Mouse (Mus musculus) bone marrow macrophage, adult 2 months (primary cell): ENCODE results near the gene Prss54.

Source experiments
- CTCF ChIP-seq: IDR thresholded peaks from 2 replicates; pipeline ENCODE4 v1.5.1; 2012; ENCODE audit warnings: low read depth, mild to moderate bottlenecking, low read length, moderate library complexity
- POLR2A ChIP-seq: IDR thresholded peaks from 2 replicates; pipeline ENCODE4 v1.6.1; 2012; ENCODE audit warnings: mild to moderate bottlenecking, low read depth, low read length, borderline replicate concordance

GRCm38 (mm10) chr8:95528750-95529310, 47.3 kb downstream of the Prss54 start:
- no peak for TF ChIP-seq CTCF
- no peak for TF ChIP-seq POLR2A
